Mouse (Mus musculus) heart, postnatal 36 days (tissue): ENCODE results near the gene Mtm1. TPM values are rescaled to one million over a fixed set of nuclear protein-coding genes. Genes with fewer than 3 reads are reported as not detected.

Experiments
- DNase-seq, 2 experiments: peaks; one replicate each; pipeline ENCODE4 v3.0.0; 2021 to 2022
- intact Hi-C: fragments of 180-260 bp; cut with DNase I; formaldehyde crosslinking; loops from one replicate; pipeline ENCODE4 v1.15.1; 2025
- total RNA-seq, 2 experiments: library from RNA; stranded (reverse); gene quantifications; 2 replicates each; pipeline ENCODE4 v1.2.3; 2021

The Mtm1 gene
- total RNA-seq = 10 to 100 TPM; 20.8 to 21.4 TPM

- intact Hi-C loops = loop anchor here (5.0 to 10.0 kb wide), 2 partner anchors 58 to 154 kb away; partner anchors contain the start of gene Mtmr1
- no peak for DNase-seq
Measured at GRCm38 (mm10) chrX:71210467-71210866, at the start of gene Mtm1. Mtm1 (plus strand) TSS chrX:71210767.

GRCm38 (mm10) chrX:71181526-71181925, 29.0 kb upstream of the Mtm1 start:
- intact Hi-C loops = loop anchor here (5.0 kb wide), 1 partner anchor 51 kb away; no protein-coding TSS in a partner anchor

GRCm38 (mm10) chrX:71183671-71184070, 26.9 kb upstream of the Mtm1 start:
- intact Hi-C loops = loop anchor here (5.0 kb wide), 1 partner anchor 49 kb away; no protein-coding TSS in a partner anchor

More at GRCm38 (mm10) chrX:71181526-71181925, 29.0 kb upstream of the Mtm1 start:
- no peak for DNase-seq

GRCm38 (mm10) chrX:71186396-71186795, 24.2 kb upstream of the Mtm1 start:
- intact Hi-C loops = no loop called here
- peak; percentile 10 to 31 for DNase-seq

More at GRCm38 (mm10) chrX:71183671-71184070, 26.9 kb upstream of the Mtm1 start:
- peak; percentile 17 to 21 for DNase-seq

GRCm38 (mm10) chrX:71204776-71205175, 5.8 kb upstream of the Mtm1 start:
- intact Hi-C loops = no loop called here

GRCm38 (mm10) chrX:71205821-71206542, 4.6 kb upstream of the Mtm1 start:
- intact Hi-C loops = no loop called here
- no peak for DNase-seq

More at GRCm38 (mm10) chrX:71204776-71205175, 5.8 kb upstream of the Mtm1 start:
- no peak for DNase-seq

- no peak for DNase-seq
- intact Hi-C loops = no loop called here
Measured at GRCm38 (mm10) chrX:71206595-71206994, 4.0 kb upstream of the Mtm1 start.

- DNase-seq = no peak
- intact Hi-C loops = loop anchor here (5.0 to 10.0 kb wide), 2 partner anchors 61 to 152 kb away; partner anchors contain the start of gene Mtmr1
Measured at GRCm38 (mm10) chrX:71212911-71213310, 2.3 kb downstream of the Mtm1 start.

- intact Hi-C loops = loop anchor here (2.0 to 10.0 kb wide), 3 partner anchors 62 to 162 kb away; partner anchors contain the start of gene Mtmr1
Measured at GRCm38 (mm10) chrX:71214441-71215112, 4.0 kb downstream of the Mtm1 start.

GRCm38 (mm10) chrX:71215113-71215708, 4.6 kb downstream of the Mtm1 start:
- DNase-seq = peak in 1 of 2 experiments; percentile 17
- intact Hi-C loops = loop anchor here (2.0 to 10.0 kb wide), 2 partner anchors 150 to 162 kb away; partner anchors contain the start of gene Mtmr1

More at GRCm38 (mm10) chrX:71214441-71215112, 4.0 kb downstream of the Mtm1 start:
- peak; percentile 75 to 76 for DNase-seq

- intact Hi-C loops = loop anchor here (10.0 kb wide), 1 partner anchor 148 kb away; the partner anchor contains the start of gene Mtmr1
- DNase-seq = no peak
Measured at GRCm38 (mm10) chrX:71216879-71217278, 6.3 kb downstream of the Mtm1 start.

GRCm38 (mm10) chrX:71218853-71219252, 8.3 kb downstream of the Mtm1 start:
- DNase-seq = no peak
- intact Hi-C loops = loop anchor here (10.0 kb wide), 1 partner anchor 146 kb away; the partner anchor contains the start of gene Mtmr1

- DNase-seq = peak in 1 of 2 experiments; percentile 4
- intact Hi-C loops = no loop called here
Measured at GRCm38 (mm10) chrX:71220896-71221295, 10.3 kb downstream of the Mtm1 start.

- intact Hi-C loops = no loop called here
- DNase-seq = peak in 1 of 2 experiments; percentile 11
Measured at GRCm38 (mm10) chrX:71222648-71223408, 12.3 kb downstream of the Mtm1 start.

- no peak for DNase-seq
- intact Hi-C loops = no loop called here
Measured at GRCm38 (mm10) chrX:71226881-71227280, 16.3 kb downstream of the Mtm1 start.

- intact Hi-C loops = no loop called here
Measured at GRCm38 (mm10) chrX:71228200-71228599, 17.6 kb downstream of the Mtm1 start.

GRCm38 (mm10) chrX:71230847-71231246, 20.3 kb downstream of the Mtm1 start:
- intact Hi-C loops = loop anchor here (5.0 to 10.0 kb wide), 2 partner anchors 49 to 756 kb away; partner anchors contain the start of gene Tmem185a
- no peak for DNase-seq

More at GRCm38 (mm10) chrX:71228200-71228599, 17.6 kb downstream of the Mtm1 start:
- no peak for DNase-seq

- intact Hi-C loops = no loop called here
- no peak for DNase-seq
Measured at GRCm38 (mm10) chrX:71256422-71256821, 45.9 kb downstream of the Mtm1 start.

GRCm38 (mm10) chrX:71260857-71261256, 50.3 kb downstream of the Mtm1 start:
- no peak for DNase-seq
- intact Hi-C loops = no loop called here

GRCm38 (mm10) chrX:71264316-71264715, 53.7 kb downstream of the Mtm1 start:
- intact Hi-C loops = no loop called here
- DNase-seq = no peak
